ENCODE assay signal across 8 mouse cellular contexts in the genomic region with DNA sequence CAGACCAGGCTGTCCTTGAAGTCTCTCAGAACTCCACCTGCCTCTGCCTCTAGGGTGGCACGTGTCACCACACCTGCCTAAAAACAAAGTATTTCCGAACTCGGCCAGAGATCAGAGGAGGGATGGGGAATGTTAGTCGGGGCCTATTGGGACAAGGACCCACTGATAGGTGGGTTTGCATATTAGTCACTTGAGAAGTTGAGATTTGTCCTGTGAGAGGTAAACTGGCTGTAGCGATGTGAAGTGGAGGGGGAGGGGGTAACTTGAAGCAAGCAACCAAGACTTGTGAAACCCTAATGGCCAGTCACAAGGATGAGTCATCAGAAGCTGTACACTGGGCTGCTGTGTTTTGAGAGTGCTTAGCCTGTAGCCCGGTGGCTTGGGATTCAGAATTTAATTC. TPM values are rescaled to one million over a fixed set of nuclear protein-coding genes. Genes with fewer than 3 reads are reported as not detected.
DNase-seq lines count a peak whose midpoint lies in the region; ATAC-seq and TF ChIP-seq lines count a peak whose summit lies in the region.

No protein-coding gene starts in this region.

- peaks cover 40% of the 10 kb centered on the region for H3K79me2 ChIP-seq in MEL (ENCODE audit: control insufficient read depth, insufficient read depth, low read length, poor library complexity)

- H3K27ac ChIP-seq in MEL (ENCODE audit: control insufficient read depth, low read depth, low read length) = peak overlapping the region; percentile 15; the same call in 1 of the 2 replicates
- H3K27ac ChIP-seq in embryonic facial prominence, embryonic 12.5 days = no peak overlapping the region
- peak overlapping the region; percentile 99; the same call in 1 of the 2 replicates for H3K27ac ChIP-seq in heart, postnatal 0 days (ENCODE audit: low read depth)
- H3K27ac ChIP-seq in midbrain, embryonic 11.5 days (ENCODE audit: low read depth, low read length) = no peak overlapping the region

- no peaks in the 10 kb centered on the region for H3K27me3 ChIP-seq in MEL (ENCODE audit: control insufficient read depth in 1 of 2, insufficient read depth in 2 of 2, low read length in 2 of 2)
- no peaks in the 10 kb centered on the region for H3K27me3 ChIP-seq in embryonic facial prominence, embryonic 12.5 days
- no peaks in the 10 kb centered on the region for H3K27me3 ChIP-seq in heart, postnatal 0 days (ENCODE audit: control insufficient read depth, insufficient read depth, low read length)
- no peaks in the 10 kb centered on the region for H3K27me3 ChIP-seq in midbrain, embryonic 11.5 days (ENCODE audit: control insufficient read depth, insufficient read depth, low read length)

- TF ChIP-seq RAD21 in MEL (IDR thresholded peaks at IDR 0.05; ENCODE audit: low read depth, low read length) = no peak

- no peak for TF ChIP-seq POLR2A in MEL (IDR thresholded peaks at IDR 0.05; ENCODE audit: control insufficient read depth in 1 of 2, insufficient read depth in 1 of 2, low read depth in 1 of 2, low read length in 2 of 2, poor library complexity in 1 of 2)

- WGBS in embryonic facial prominence, embryonic 12.5 days = 10% methylated on average over 6 of the region's 6 CpGs
- 6% methylated on average over 6 of the region's 6 CpGs for WGBS in heart, postnatal 0 days
- 2% methylated on average over 6 of the region's 6 CpGs for WGBS in large intestine, adult 2 months
- WGBS in midbrain, embryonic 11.5 days = 41% methylated on average over 6 of the region's 6 CpGs

- no peak for ATAC-seq in embryonic facial prominence, embryonic 12.5 days (ENCODE audit: insufficient number of reproducible peaks, insufficient read depth, low FRiP score, low TSS enrichment)
- no peak for ATAC-seq in heart, postnatal 0 days (ENCODE audit: insufficient read depth, low read depth)
- no peak for ATAC-seq in midbrain, embryonic 11.5 days (ENCODE audit: low FRiP score)

- H3K36me3 ChIP-seq in MEL (ENCODE audit: control insufficient read depth in 1 of 2, insufficient read depth in 2 of 2, low read length in 2 of 2) = peaks cover 23 to 33% of the 10 kb centered on the region in 2 experiments
- no peaks in the 10 kb centered on the region; the same call in 1 of the 2 replicates for H3K36me3 ChIP-seq in embryonic facial prominence, embryonic 12.5 days
- H3K36me3 ChIP-seq in heart, postnatal 0 days (replicated peaks; ENCODE audit: control insufficient read depth, insufficient read depth, low read length) = peaks cover 8% of the 10 kb centered on the region; the same call in 1 of the 2 replicates
- H3K36me3 ChIP-seq in midbrain, embryonic 11.5 days (ENCODE audit: control insufficient read depth, insufficient read depth, low read length) = no peaks in the 10 kb centered on the region

- peak overlapping the region; percentile 90 for H3K9ac ChIP-seq in MEL (ENCODE audit: control insufficient read depth, low read depth, low read length, poor library complexity, severe bottlenecking)
- H3K9ac ChIP-seq in embryonic facial prominence, embryonic 12.5 days = peak overlapping the region; percentile 45; the same call in 1 of the 2 replicates
- 0 out of 2 replicates have a peak overlapping the region, but pooled peaks have one; percentile 28 for H3K9ac ChIP-seq in heart, postnatal 0 days (replicated peaks; ENCODE audit: low read depth, low read length)
- peak overlapping the region; percentile 47; the same call in 1 of the 2 replicates for H3K9ac ChIP-seq in midbrain, embryonic 11.5 days (ENCODE audit: low read length)

- peak overlapping the region; percentile 71 to 79 for H3K4me3 ChIP-seq in MEL (ENCODE audit: control insufficient read depth in 1 of 2, insufficient read depth in 1 of 2, low read depth in 2 of 2, low read length in 2 of 2)
- H3K4me3 ChIP-seq in embryonic facial prominence, embryonic 12.5 days = peak overlapping the region; percentile 76
- peak overlapping the region; percentile 88 for H3K4me3 ChIP-seq in heart, postnatal 0 days (ENCODE audit: low read depth, low read length)
- peak overlapping the region; percentile 95 for H3K4me3 ChIP-seq in midbrain, embryonic 11.5 days (ENCODE audit: low read depth, low read length)

- no peaks in the 10 kb centered on the region for H3K9me3 ChIP-seq in MEL (replicated peaks; ENCODE audit: insufficient read depth, low read length)
- H3K9me3 ChIP-seq in embryonic facial prominence, embryonic 12.5 days = no peaks in the 10 kb centered on the region
- H3K9me3 ChIP-seq in heart, postnatal 0 days (replicated peaks; ENCODE audit: control insufficient read depth, low read length) = no peaks in the 10 kb centered on the region
- H3K9me3 ChIP-seq in midbrain, embryonic 11.5 days (ENCODE audit: control insufficient read depth, low read length) = no peaks in the 10 kb centered on the region

- H3K4me1 ChIP-seq in MEL (ENCODE audit: control insufficient read depth in 1 of 2, insufficient read depth in 2 of 2, low read length in 2 of 2) = peaks cover 8 to 16% of the 10 kb centered on the region in 2 experiments
- H3K4me1 ChIP-seq in embryonic facial prominence, embryonic 12.5 days = peaks cover 20% of the 10 kb centered on the region
- H3K4me1 ChIP-seq in heart, postnatal 0 days (ENCODE audit: control insufficient read depth, insufficient read depth) = peaks cover 18% of the 10 kb centered on the region
- peaks cover 15% of the 10 kb centered on the region for H3K4me1 ChIP-seq in midbrain, embryonic 11.5 days (ENCODE audit: control insufficient read depth, insufficient read depth, low read length)

- TF ChIP-seq CTCF in MEL (IDR thresholded peaks at IDR 0.05 in 2 of 3, conservative IDR thresholded peaks at IDR 0.05 in 1 of 3; ENCODE audit: control insufficient read depth in 1 of 3, insufficient read depth in 1 of 3, low read depth in 2 of 3, low read length in 3 of 3, poor library complexity in 1 of 3, severe bottlenecking in 1 of 3) = no peak
- TF ChIP-seq CTCF in heart, postnatal 0 days (IDR thresholded peaks at IDR 0.05; ENCODE audit: low read depth) = no peak

- H3K4me2 ChIP-seq in embryonic facial prominence, embryonic 12.5 days (replicated peaks) = peak overlapping the region; percentile 74
- H3K4me2 ChIP-seq in heart, postnatal 0 days (ENCODE audit: low read depth, low read length) = peak overlapping the region; percentile 87
- peak overlapping the region; percentile 83 for H3K4me2 ChIP-seq in midbrain, embryonic 11.5 days

- DNase-seq in 3134 (ENCODE audit: extremely low read depth, insufficient read length, low spot score) = peak; percentile 63
- DNase-seq in MEL (ENCODE audit: low read depth, low spot score) = peak; percentile 78
- DNase-seq in heart, postnatal 0 days (ENCODE audit: low spot score) = peak; percentile 63
- DNase-seq in large intestine, adult 2 months (ENCODE audit: low read depth, low spot score) = peak; percentile 25
- no peak for DNase-seq in midbrain, embryonic 11.5 days (ENCODE audit: low spot score, missing footprints)
- peak; percentile 14 to 16 for DNase-seq in thymus, postnatal 10 days (ENCODE audit: low spot score in 2 of 2)
- no peak for DNase-seq in ovary, postnatal 14 days (ENCODE audit: low spot score)

- no peak for TF ChIP-seq EP300 in MEL (IDR thresholded peaks at IDR 0.05; ENCODE audit: low read depth in 1 of 2, low read length in 2 of 2)
- TF ChIP-seq EP300 in heart, postnatal 0 days (IDR thresholded peaks at IDR 0.05; ENCODE audit: low read depth) = no peak

RNA-seq across cellular contexts. Expression of a gene that starts 1.5 kb away (rescaled TPM):
- not detected in 2 replicates for total RNA-seq in MEL (2012; rRNA removed)
- under 1 TPM in 1 of 2 experiments, not detected in 1; 0.11 TPM for polyA plus RNA-seq in MEL (2012; ENCODE audit: insufficient read depth in 1 of 2, insufficient read length in 2 of 2, low read depth in 1 of 2, low replicate concordance in 2 of 2, missing spikeins in 1 of 2)
- polyA plus RNA-seq in embryonic facial prominence, embryonic 12.5 days (2016; fragmentation: Nextera tagmentation; extraction: Ambion mirVana) = 0.22 TPM in 1 of 2 replicates, not detected in the other
- 5.1 TPM in 1 of 2 replicates, not detected in the other for total RNA-seq in heart, postnatal 0 days (2014; rRNA removed; ENCODE audit: low replicate concordance)
- 0.41 and 0.52 TPM in 2 replicates for polyA plus RNA-seq in heart, postnatal 0 days (2015; fragmentation: Nextera tagmentation; extraction: Ambion mirVana)
- polyA plus RNA-seq in large intestine, adult 2 months (2012; rRNA removed) = 0.27 and 0.35 TPM in 2 replicates
- polyA plus RNA-seq in midbrain, embryonic 11.5 days (2014; fragmentation: Nextera tagmentation; extraction: Ambion mirVana) = 0.42 TPM in 1 of 2 replicates, not detected in the other

RNA-seq across cellular contexts. Expression of a gene that starts 2.8 kb away (rescaled TPM):
- total RNA-seq in MEL (2012; rRNA removed) = 47.1 and 61.0 TPM in 2 replicates
- polyA plus RNA-seq in MEL (2012; ENCODE audit: insufficient read depth in 1 of 2, insufficient read length in 2 of 2, low read depth in 1 of 2, low replicate concordance in 2 of 2, missing spikeins in 1 of 2) = 100 to 1,000 TPM in 1 of 2 experiments, 10 to 100 TPM in 1; 47.9 to 244 TPM
- 144 and 155 TPM in 2 replicates for polyA plus RNA-seq in embryonic facial prominence, embryonic 12.5 days (2016; fragmentation: Nextera tagmentation; extraction: Ambion mirVana)
- 32.9 and 36.6 TPM in 2 replicates for total RNA-seq in heart, postnatal 0 days (2014; rRNA removed; ENCODE audit: low replicate concordance)
- 54.8 and 56.2 TPM in 2 replicates for polyA plus RNA-seq in heart, postnatal 0 days (2015; fragmentation: Nextera tagmentation; extraction: Ambion mirVana)
- 21.8 and 31.9 TPM in 2 replicates for polyA plus RNA-seq in large intestine, adult 2 months (2012; rRNA removed)
- 136 and 144 TPM in 2 replicates for polyA plus RNA-seq in midbrain, embryonic 11.5 days (2014; fragmentation: Nextera tagmentation; extraction: Ambion mirVana)

RNA-seq across cellular contexts. Expression of a gene that starts 25.4 kb away (rescaled TPM):
- total RNA-seq in MEL (2012; rRNA removed) = under 0.01 and 0.03 TPM in 2 replicates
- polyA plus RNA-seq in MEL (2012; ENCODE audit: insufficient read depth in 1 of 2, insufficient read length in 2 of 2, low read depth in 1 of 2, low replicate concordance in 2 of 2, missing spikeins in 1 of 2) = under 1 TPM in 1 of 2 experiments, not detected in 1; 0.03 TPM
- polyA plus RNA-seq in embryonic facial prominence, embryonic 12.5 days (2016; fragmentation: Nextera tagmentation; extraction: Ambion mirVana) = 29.3 and 32.4 TPM in 2 replicates
- 7.2 and 9.8 TPM in 2 replicates for total RNA-seq in heart, postnatal 0 days (2014; rRNA removed; ENCODE audit: low replicate concordance)
- 3.3 and 3.5 TPM in 2 replicates for polyA plus RNA-seq in heart, postnatal 0 days (2015; fragmentation: Nextera tagmentation; extraction: Ambion mirVana)
- 3.3 and 4.4 TPM in 2 replicates for polyA plus RNA-seq in large intestine, adult 2 months (2012; rRNA removed)
- 10.7 and 11.1 TPM in 2 replicates for polyA plus RNA-seq in midbrain, embryonic 11.5 days (2014; fragmentation: Nextera tagmentation; extraction: Ambion mirVana)

RNA-seq across cellular contexts. Expression of a gene that starts 44.1 kb away (rescaled TPM):
- not detected in 2 replicates for total RNA-seq in MEL (2012; rRNA removed)
- not detected for polyA plus RNA-seq in MEL (2012; ENCODE audit: insufficient read depth in 1 of 2, insufficient read length in 2 of 2, low read depth in 1 of 2, low replicate concordance in 2 of 2, missing spikeins in 1 of 2)
- polyA plus RNA-seq in embryonic facial prominence, embryonic 12.5 days (2016; fragmentation: Nextera tagmentation; extraction: Ambion mirVana) = not detected in 2 replicates
- total RNA-seq in heart, postnatal 0 days (2014; rRNA removed; ENCODE audit: low replicate concordance) = not detected in 2 replicates
- not detected in 2 replicates for polyA plus RNA-seq in heart, postnatal 0 days (2015; fragmentation: Nextera tagmentation; extraction: Ambion mirVana)
- not detected in 2 replicates for polyA plus RNA-seq in large intestine, adult 2 months (2012; rRNA removed)
- polyA plus RNA-seq in midbrain, embryonic 11.5 days (2014; fragmentation: Nextera tagmentation; extraction: Ambion mirVana) = not detected in 2 replicates

Comparison
In these comparisons a context has a peak if more than half of its experiments do, and no peak if none do; other contexts are left out.
1. DNase-seq: peak in 3134 (single experiment), MEL (single experiment), heart, postnatal 0 days (single experiment), large intestine, adult 2 months (single experiment) and thymus, postnatal 10 days (2 of 2); none in midbrain, embryonic 11.5 days (single experiment) and ovary, postnatal 14 days (single experiment).
2. H3K27ac ChIP-seq: peak in MEL (single experiment) and heart, postnatal 0 days (single experiment); none in embryonic facial prominence, embryonic 12.5 days (single experiment) and midbrain, embryonic 11.5 days (single experiment).
3. H3K9ac ChIP-seq: peak in every context shown above with its lines; median percentile 90 in MEL; 47 in midbrain, embryonic 11.5 days; 45 in embryonic facial prominence, embryonic 12.5 days; 28 in heart, postnatal 0 days.
4. Peak in every context shown above with its lines, with median percentiles within 50 percentile points of each other: H3K4me3 ChIP-seq and H3K4me2 ChIP-seq.